Comparison of ENCODE assay signal across 8 mouse cellular contexts in the genomic region with DNA sequence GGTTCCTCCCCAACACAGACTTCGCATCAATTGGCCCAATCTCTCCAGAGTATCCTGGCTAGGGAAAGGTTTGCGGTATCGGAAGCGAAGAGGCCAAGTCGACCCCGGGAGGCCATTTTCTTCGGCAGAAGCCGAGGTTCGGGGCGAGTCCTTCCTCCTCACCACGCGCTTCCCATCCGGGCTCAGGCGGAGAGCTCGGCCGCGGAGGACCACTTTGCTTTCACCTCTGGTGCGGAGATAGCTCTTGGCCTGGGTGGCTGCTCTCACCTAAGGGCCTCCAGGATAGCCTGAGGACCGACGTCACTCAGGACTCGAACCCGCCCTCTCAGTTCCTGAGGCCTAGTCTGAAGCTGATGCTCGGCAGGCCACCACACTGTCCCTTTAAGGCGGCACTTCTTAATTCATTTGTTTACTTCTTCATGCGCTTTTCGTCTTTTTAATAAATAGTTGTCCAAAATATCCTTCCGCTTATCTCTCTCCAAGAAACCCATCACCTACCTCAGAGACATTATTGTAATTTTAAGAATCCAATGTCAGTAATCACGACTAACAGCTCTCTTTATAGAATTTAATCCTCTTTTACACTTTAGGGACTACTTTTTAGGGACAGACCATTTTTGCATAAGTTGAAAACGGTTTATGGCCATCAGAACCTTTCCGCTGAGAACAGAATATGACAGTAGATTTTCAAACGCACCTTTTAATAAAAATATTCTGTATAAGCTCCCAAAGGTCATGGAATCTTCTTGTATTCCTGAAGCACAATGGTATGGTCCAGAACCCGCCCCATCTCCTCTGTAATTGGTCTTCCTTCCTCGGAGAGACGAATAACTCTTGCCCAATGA. TPM values are rescaled to one million over a fixed set of nuclear protein-coding genes. Genes with fewer than 3 reads are reported as not detected.
DNase-seq lines count a peak whose midpoint lies in the region; ATAC-seq lines count a peak whose summit lies in the region.

No protein-coding gene starts in this region.

- H3K9me3 ChIP-seq in hindbrain, embryonic 13.5 days = no peaks in the 10 kb centered on the region

- peak; percentile 94 for DNase-seq in R1 (ENCODE audit: low read depth, low spot score)
- peak; percentile 88 to 91 for DNase-seq in cerebellum, postnatal 14 days
- DNase-seq in frontal cortex, postnatal 14 days (ENCODE audit: low spot score in 2 of 2) = peak; percentile 71 to 77
- DNase-seq in layer of hippocampus, postnatal 36 days = peak; percentile 81 to 84
- peak; percentile 86 to 91 for DNase-seq in lung, postnatal 4 days
- peak; percentile 79 to 82 for DNase-seq in right cerebral cortex, adult 2 months (ENCODE audit: low spot score in 2 of 2)
- DNase-seq in urinary bladder, postnatal 25 days (ENCODE audit: low spot score) = peak; percentile 66

- peaks cover 50% of the 10 kb centered on the region for H3K4me1 ChIP-seq in hindbrain, embryonic 13.5 days (replicated peaks)

- peak overlapping the region; percentile 86 for H3K9ac ChIP-seq in hindbrain, embryonic 13.5 days

- H3K27ac ChIP-seq in hindbrain, embryonic 13.5 days = peak overlapping the region; percentile 95

- peak overlapping the region; percentile 60 for H3K4me3 ChIP-seq in hindbrain, embryonic 13.5 days

- peak; percentile 80 for ATAC-seq in hindbrain, embryonic 13.5 days (ENCODE audit: low FRiP score)

- WGBS in hindbrain, embryonic 13.5 days = under 1% methylated on average over 34 of the region's 34 CpGs

- H3K27me3 ChIP-seq in hindbrain, embryonic 13.5 days = peaks cover 37% of the 10 kb centered on the region

- peak overlapping the region; percentile 69 for H3K4me2 ChIP-seq in hindbrain, embryonic 13.5 days

- H3K36me3 ChIP-seq in hindbrain, embryonic 13.5 days = no peaks in the 10 kb centered on the region

RNA-seq across cellular contexts. Expression of a gene that starts 0.6 kb away (rescaled TPM):
- 3.6 and 4.3 TPM in 2 replicates for polyA plus RNA-seq in hindbrain, embryonic 13.5 days (2015; fragmentation: Nextera tagmentation; extraction: Ambion mirVana)
- 10 to 100 TPM; 52.7 to 56.1 TPM for total RNA-seq in layer of hippocampus, postnatal 36 days (2021)

RNA-seq across cellular contexts. Expression of a gene that starts 13.9 kb away (rescaled TPM):
- polyA plus RNA-seq in hindbrain, embryonic 13.5 days (2015; fragmentation: Nextera tagmentation; extraction: Ambion mirVana) = 7.3 and 9.0 TPM in 2 replicates
- total RNA-seq in layer of hippocampus, postnatal 36 days (2021) = 10 to 100 TPM; 76.4 to 86.1 TPM

RNA-seq across cellular contexts. Expression of a gene that starts 13.9 kb away (rescaled TPM):
- 1.5 and 1.9 TPM in 2 replicates for polyA plus RNA-seq in hindbrain, embryonic 13.5 days (2015; fragmentation: Nextera tagmentation; extraction: Ambion mirVana)
- 1 to 10 TPM; 9.5 TPM for total RNA-seq in layer of hippocampus, postnatal 36 days (2021)

RNA-seq across cellular contexts. Expression of a gene that starts 16.8 kb away (rescaled TPM):
- 21.3 and 22.3 TPM in 2 replicates for polyA plus RNA-seq in hindbrain, embryonic 13.5 days (2015; fragmentation: Nextera tagmentation; extraction: Ambion mirVana)
- total RNA-seq in layer of hippocampus, postnatal 36 days (2021) = 10 to 100 TPM; 14.8 to 14.9 TPM

RNA-seq across cellular contexts. Expression of a gene that starts 55.5 kb away (rescaled TPM):
- 3.1 and 3.3 TPM in 2 replicates for polyA plus RNA-seq in hindbrain, embryonic 13.5 days (2015; fragmentation: Nextera tagmentation; extraction: Ambion mirVana)
- total RNA-seq in layer of hippocampus, postnatal 36 days (2021) = 100 to 1,000 TPM; 136 to 154 TPM

Comparison
In these comparisons a context has a peak if more than half of its experiments do, and no peak if none do; other contexts are left out.
1. Peak in every context shown above with its lines: DNase-seq, ATAC-seq, H3K4me3 ChIP-seq and H3K27ac ChIP-seq.